Mouse (Mus musculus) kidney, postnatal 14 days (tissue): ENCODE data around the gene Ankmy1.

ENCODE experiments used
- DNase-seq: peaks from one replicate; pipeline ENCODE4 v3.0.0; 2022; ENCODE audit warnings: mixed read lengths

Gene Ankmy1

GRCm38 (mm10) chr1:92910925-92911720 is 8.4 kb upstream of the Ankmy1 start:
- peak; percentile 74 for DNase-seq

GRCm38 (mm10) chr1:92910239-92910885 is 7.7 kb upstream of the Ankmy1 start, which contains the start of gene Rnpepl1:
Gene Rnpepl1, plus strand, starts transcription at chr1:92910783.
- DNase-seq, result peak; percentile 88

- DNase-seq, result no peak
These were observed 6.4 kb upstream of the Ankmy1 start for GRCm38 (mm10) chr1:92909068-92909467.

- no peak for DNase-seq
These were observed 6.0 kb upstream of the Ankmy1 start for GRCm38 (mm10) chr1:92908664-92909063.

- DNase-seq, result no peak
These were observed 5.1 kb upstream of the Ankmy1 start for GRCm38 (mm10) chr1:92907632-92908360.

- peak; percentile 95 for DNase-seq
These were observed 4.3 kb upstream of the Ankmy1 start, which contains the start of gene Dusp28 for GRCm38 (mm10) chr1:92906779-92907631. Gene Dusp28, plus strand, starts transcription at chr1:92906981.

GRCm38 (mm10) chr1:92905703-92906310 is 3.1 kb upstream of the Ankmy1 start:
- DNase-seq, result no peak

GRCm38 (mm10) chr1:92903627-92904026 is 921 bp upstream of the Ankmy1 start:
- DNase-seq, result no peak

GRCm38 (mm10) chr1:92895089-92895488 is 7.6 kb downstream of the Ankmy1 start:
- DNase-seq, result peak; percentile 80

GRCm38 (mm10) chr1:92893896-92894295 is 8.8 kb downstream of the Ankmy1 start:
- no peak for DNase-seq

- DNase-seq, result no peak
These were observed 9.9 kb downstream of the Ankmy1 start for GRCm38 (mm10) chr1:92892791-92893190.

- no peak for DNase-seq
These were observed 13.6 kb downstream of the Ankmy1 start for GRCm38 (mm10) chr1:92888901-92889655.

- no peak for DNase-seq
These were observed 20.7 kb downstream of the Ankmy1 start for GRCm38 (mm10) chr1:92881982-92882381.

GRCm38 (mm10) chr1:92880101-92880500 is 22.6 kb downstream of the Ankmy1 start:
- no peak for DNase-seq

- DNase-seq, result no peak
These were observed 23.4 kb downstream of the Ankmy1 start for GRCm38 (mm10) chr1:92879266-92879665.

- DNase-seq, result no peak
These were observed 24.5 kb downstream of the Ankmy1 start for GRCm38 (mm10) chr1:92878066-92878741.

- no peak for DNase-seq
These were observed 25.2 kb downstream of the Ankmy1 start for GRCm38 (mm10) chr1:92877431-92877978.

GRCm38 (mm10) chr1:92875360-92876111 is 27.2 kb downstream of the Ankmy1 start:
- DNase-seq, result no peak

- peak; percentile 61 for DNase-seq
These were observed 28.7 kb downstream of the Ankmy1 start for GRCm38 (mm10) chr1:92874011-92874410.

- peak; percentile 24 for DNase-seq
These were observed 30.0 kb downstream of the Ankmy1 start for GRCm38 (mm10) chr1:92872666-92873065.
